Mouse (Mus musculus): ENCODE measurements at regions not wholly inside any gene's neighbourhood (a gene's known extent, or its start where the extent isn't known, plus 50 kb on each side); places are given as distances from the start of the nearest gene placed in this dataset.

- dilution Hi-C loops (cut with MboI; ENCODE audit: extremely low pct_ligation_motif_present, extremely low pct_unique_long_range_greater_than_20kb, low sequenced_read_pairs): no loop called here
- no peak overlapping the region for H3K27ac ChIP-seq (ENCODE audit: insufficient read depth, low read depth)
- DNase-seq (ENCODE audit: extremely low read depth): no peak
- no peak overlapping the region for H3K9ac ChIP-seq (ENCODE audit: insufficient read depth, low read depth)
- in situ Hi-C loops (cut with MboI; ENCODE audit: low pct_ligation_motif_present, low pct_unique_long_range_greater_than_20kb, low sequenced_read_pairs): no loop called here
- H3K4me1 ChIP-seq (ENCODE audit: control insufficient read depth in 1 of 2, insufficient read depth in 2 of 2): no peaks in the 10 kb centered on the region
- H3K9me3 ChIP-seq (replicated peaks; ENCODE audit: low read length): no peaks in the 10 kb centered on the region
- no peak overlapping the region for H3K4me3 ChIP-seq (replicated peaks in 1 of 3; ENCODE audit: low read depth in 2 of 3, low read length in 2 of 3, poor library complexity in 1 of 3)
- H3K4me2 ChIP-seq (ENCODE audit: insufficient read depth, low read depth, poor library complexity, severe bottlenecking): no peak overlapping the region
- H3K79me2 ChIP-seq (replicated peaks; ENCODE audit: control insufficient read depth, extremely low read depth, insufficient read depth, poor library complexity, severe bottlenecking): no peaks in the 10 kb centered on the region
- H3K36me3 ChIP-seq (replicated peaks in 1 of 2; ENCODE audit: control insufficient read depth in 1 of 2, insufficient read depth in 1 of 2, low read length in 1 of 2): no peaks in the 10 kb centered on the region
- TF ChIP-seq MEF2A (IDR thresholded peaks at IDR 0.05; ENCODE audit: borderline replicate concordance, low read depth, low read length) (no peak), ZNF384 (IDR thresholded peaks at IDR 0.05; ENCODE audit: low read depth, low read length) (no peak), USF1 (IDR thresholded peaks at IDR 0.05; ENCODE audit: low read depth, low read length) (no peak)
- no peaks in the 10 kb centered on the region for H3K27me3 ChIP-seq (replicated peaks)
Measured at GRCm38 (mm10) chr13:28880888-28881287, 72.6 kb downstream of the Sox4 start.

- no peak overlapping the region for H3K4me3 ChIP-seq (replicated peaks in 1 of 3; ENCODE audit: low read depth in 2 of 3, low read length in 2 of 3, poor library complexity in 1 of 3)
- H3K79me2 ChIP-seq (replicated peaks; ENCODE audit: control insufficient read depth, extremely low read depth, insufficient read depth, poor library complexity, severe bottlenecking): no peaks in the 10 kb centered on the region
- H3K27ac ChIP-seq (ENCODE audit: insufficient read depth, low read depth): no peak overlapping the region
- dilution Hi-C loops (cut with MboI; ENCODE audit: extremely low pct_ligation_motif_present, extremely low pct_unique_long_range_greater_than_20kb, low sequenced_read_pairs): no loop called here
- H3K4me1 ChIP-seq (ENCODE audit: control insufficient read depth in 1 of 2, insufficient read depth in 2 of 2): no peaks in the 10 kb centered on the region
- H3K4me2 ChIP-seq (ENCODE audit: insufficient read depth, low read depth, poor library complexity, severe bottlenecking): no peak overlapping the region
- DNase-seq (ENCODE audit: extremely low read depth): no peak
- no peaks in the 10 kb centered on the region for H3K27me3 ChIP-seq (replicated peaks)
- no peaks in the 10 kb centered on the region for H3K36me3 ChIP-seq (replicated peaks in 1 of 2; ENCODE audit: control insufficient read depth in 1 of 2, insufficient read depth in 1 of 2, low read length in 1 of 2)
- TF ChIP-seq SMC3 (IDR thresholded peaks at IDR 0.05; ENCODE audit: low read depth, low read length): no peak
- no peak for TF ChIP-seq SIN3A (IDR thresholded peaks at IDR 0.05; ENCODE audit: low read length)
- TF ChIP-seq MAZ (IDR thresholded peaks at IDR 0.05; ENCODE audit: low read depth, low read length): no peak
- TF ChIP-seq BHLHE40 (IDR thresholded peaks at IDR 0.05; ENCODE audit: low read depth, low read length): no peak
- no peak for TF ChIP-seq CTCF (conservative IDR thresholded peaks at IDR 0.05 in 1 of 2, IDR thresholded peaks at IDR 0.05 in 1 of 2; ENCODE audit: low read depth in 2 of 2, low read length in 2 of 2)
- no peak for TF ChIP-seq ELF1 (IDR thresholded peaks at IDR 0.05; ENCODE audit: low read depth, low read length)
- no peak for TF ChIP-seq E2F4 (IDR thresholded peaks at IDR 0.05; ENCODE audit: insufficient replicate concordance, low read depth, low read length)
- TF ChIP-seq NELFE (IDR thresholded peaks at IDR 0.05; ENCODE audit: low read depth, low read length): no peak
- H3K9ac ChIP-seq (ENCODE audit: insufficient read depth, low read depth): no peak overlapping the region
- no peaks in the 10 kb centered on the region for H3K9me3 ChIP-seq (replicated peaks; ENCODE audit: low read length)
- in situ Hi-C loops (cut with MboI; ENCODE audit: low pct_ligation_motif_present, low pct_unique_long_range_greater_than_20kb, low sequenced_read_pairs): no loop called here
Measured at GRCm38 (mm10) chr13:28878692-28879091, 74.8 kb downstream of the Sox4 start.

GRCm38 (mm10) chr13:28876771-28877170 lies 76.7 kb downstream of the Sox4 start:
- Histone ChIP-seq H3K4me2 (ENCODE audit: insufficient read depth, low read depth, poor library complexity, severe bottlenecking) (no peak overlapping the region), H3K27me3 (replicated peaks) (no peaks in the 10 kb centered on the region), H3K4me3 (replicated peaks in 1 of 3; ENCODE audit: low read depth in 2 of 3, low read length in 2 of 3, poor library complexity in 1 of 3) (no peak overlapping the region), H3K9me3 (replicated peaks; ENCODE audit: low read length) (no peaks in the 10 kb centered on the region), H3K79me2 (replicated peaks; ENCODE audit: control insufficient read depth, extremely low read depth, insufficient read depth, poor library complexity, severe bottlenecking) (no peaks in the 10 kb centered on the region), H3K27ac (ENCODE audit: insufficient read depth, low read depth) (no peak overlapping the region), H3K9ac (ENCODE audit: insufficient read depth, low read depth) (no peak overlapping the region), H3K36me3 (replicated peaks in 1 of 2; ENCODE audit: control insufficient read depth in 1 of 2, insufficient read depth in 1 of 2, low read length in 1 of 2) (no peaks in the 10 kb centered on the region), H3K4me1 (ENCODE audit: control insufficient read depth in 1 of 2, insufficient read depth in 2 of 2) (no peaks in the 10 kb centered on the region)
- in situ Hi-C loops (cut with MboI; ENCODE audit: low pct_ligation_motif_present, low pct_unique_long_range_greater_than_20kb, low sequenced_read_pairs): no loop called here
- TF ChIP-seq ETS1 (conservative IDR thresholded peaks at IDR 0.05; ENCODE audit: low read depth, low read length) (no peak), ZKSCAN1 (IDR thresholded peaks at IDR 0.05; ENCODE audit: borderline replicate concordance, low read depth, low read length) (no peak), CHD2 (IDR thresholded peaks at IDR 0.05; ENCODE audit: low read length) (no peak), JUN (IDR thresholded peaks at IDR 0.05; ENCODE audit: insufficient read depth, low read depth, low read length) (no peak), POLR2A (IDR thresholded peaks at IDR 0.05; ENCODE audit: low read depth, low read length) (no peak), RCOR1 (conservative IDR thresholded peaks at IDR 0.05; ENCODE audit: low read depth, low read length) (no peak), MAZ (IDR thresholded peaks at IDR 0.05; ENCODE audit: low read depth, low read length) (no peak), SMC3 (IDR thresholded peaks at IDR 0.05; ENCODE audit: low read depth, low read length) (no peak), MYC (IDR thresholded peaks at IDR 0.05; ENCODE audit: low read depth, low read length) (no peak), ZC3H11A (IDR thresholded peaks at IDR 0.05; ENCODE audit: low read depth, low read length) (no peak), KAT2A (IDR thresholded peaks at IDR 0.05; ENCODE audit: insufficient replicate concordance, low read length) (no peak), POLR2AphosphoS2 (IDR thresholded peaks at IDR 0.05; ENCODE audit: low read depth, low read length) (no peak), JUND (conservative IDR thresholded peaks at IDR 0.05; ENCODE audit: low read depth, low read length) (no peak), RAD21 (IDR thresholded peaks at IDR 0.05; ENCODE audit: low read depth, low read length) (no peak), NELFE (IDR thresholded peaks at IDR 0.05; ENCODE audit: low read depth, low read length) (no peak)
- dilution Hi-C loops (cut with MboI; ENCODE audit: extremely low pct_ligation_motif_present, extremely low pct_unique_long_range_greater_than_20kb, low sequenced_read_pairs): no loop called here
- DNase-seq (ENCODE audit: extremely low read depth): no peak

Data from CH12.LX (cell line).